Mouse (Mus musculus): ENCODE data around the gene Cep128. TPM values are rescaled to one million over a fixed set of nuclear protein-coding genes. Genes with fewer than 3 reads are reported as not detected.

Cep128 gene
- total RNA-seq, 1 experiment from 2014 or later: 5.4 TPM

GRCm38 (mm10) chr12:91176808-91177526 lies 207.2 kb downstream of the Cep128 start:
- DNase-seq: no peak

GRCm38 (mm10) chr12:91171613-91172012 lies 212.6 kb downstream of the Cep128 start:
- no peak for DNase-seq

GRCm38 (mm10) chr12:91161015-91161730 lies 223.0 kb downstream of the Cep128 start:
- DNase-seq: no peak

- DNase-seq: no peak
Observed at GRCm38 (mm10) chr12:91158481-91158880, 225.7 kb downstream of the Cep128 start.

GRCm38 (mm10) chr12:91154052-91154451 lies 230.2 kb downstream of the Cep128 start:
- no peak for DNase-seq

GRCm38 (mm10) chr12:91149152-91149551 lies 235.1 kb downstream of the Cep128 start:
- no peak for DNase-seq

- no peak for DNase-seq
Observed at GRCm38 (mm10) chr12:91134740-91135517, 249.3 kb downstream of the Cep128 start.

GRCm38 (mm10) chr12:91115054-91115453 lies 269.2 kb downstream of the Cep128 start:
- no peak for DNase-seq

GRCm38 (mm10) chr12:91103316-91103715 lies 280.9 kb downstream of the Cep128 start:
- no peak for DNase-seq

GRCm38 (mm10) chr12:91097869-91098268 lies 286.3 kb downstream of the Cep128 start:
- no peak for DNase-seq

- no peak for DNase-seq
Observed at GRCm38 (mm10) chr12:91096197-91096596, 288.0 kb downstream of the Cep128 start.

- DNase-seq: no peak
Observed at GRCm38 (mm10) chr12:91088271-91088670, 295.9 kb downstream of the Cep128 start.

- DNase-seq: peak; percentile 2
Observed at GRCm38 (mm10) chr12:91085967-91086366, 298.2 kb downstream of the Cep128 start.

- DNase-seq: no peak
Observed at GRCm38 (mm10) chr12:91075600-91075999, 308.6 kb downstream of the Cep128 start.

GRCm38 (mm10) chr12:91070551-91071045 lies 313.6 kb downstream of the Cep128 start:
- no peak for DNase-seq

- DNase-seq: no peak
Observed at GRCm38 (mm10) chr12:91067083-91067441, 317.1 kb downstream of the Cep128 start.

GRCm38 (mm10) chr12:91066286-91067082 lies 317.7 kb downstream of the Cep128 start:
- no peak for DNase-seq

GRCm38 (mm10) chr12:91065423-91065822 lies 318.8 kb downstream of the Cep128 start:
- no peak for DNase-seq

- DNase-seq: no peak
Observed at GRCm38 (mm10) chr12:91064368-91064999, 319.7 kb downstream of the Cep128 start.

- DNase-seq: no peak
Observed at GRCm38 (mm10) chr12:91063337-91064015, 320.7 kb downstream of the Cep128 start.

GRCm38 (mm10) chr12:91062681-91063080 lies 321.5 kb downstream of the Cep128 start:
- no peak for DNase-seq
